Comparison of ENCODE assay signal across 8 mouse cellular contexts in the genomic region with DNA sequence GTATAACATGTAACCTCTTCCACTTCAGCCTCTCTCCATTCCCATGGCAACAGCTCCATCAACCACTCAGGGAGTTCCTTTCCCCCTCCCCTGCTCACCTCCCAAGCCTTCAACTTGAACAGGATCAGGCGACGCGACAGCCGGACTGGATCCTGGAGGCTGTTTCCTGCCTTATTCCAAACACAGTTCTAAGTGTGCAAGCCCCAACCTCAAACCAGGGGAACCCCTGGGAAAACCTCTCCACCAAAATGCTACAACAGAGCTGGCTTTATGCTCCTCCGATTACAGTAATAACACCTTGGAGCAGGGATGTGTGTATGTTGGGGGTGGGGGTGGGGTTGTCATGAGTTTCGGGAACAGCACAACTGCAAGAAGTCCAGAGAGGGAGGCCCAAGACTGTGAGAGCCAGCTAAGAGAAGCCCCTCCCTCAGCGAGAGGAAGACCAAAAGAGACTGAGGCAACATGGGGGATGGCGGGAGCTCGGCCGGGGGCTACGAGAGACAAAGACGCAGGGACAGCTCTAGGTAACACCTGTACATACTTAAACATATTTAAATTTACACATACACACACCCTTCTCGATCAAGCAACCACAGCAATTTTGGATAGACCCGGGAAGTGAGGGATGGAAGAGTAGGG. TPM values are rescaled to one million over a fixed set of nuclear protein-coding genes. Genes with fewer than 3 reads are reported as not detected.
DNase-seq lines count a peak whose midpoint lies in the region; ATAC-seq and TF ChIP-seq lines count a peak whose summit lies in the region.

No protein-coding gene starts in this region.

- no peak for TF ChIP-seq CTCF in lung, embryonic 14.5 days (IDR thresholded peaks at IDR 0.05; ENCODE audit: low read depth)

- H3K4me1 ChIP-seq in lung, embryonic 14.5 days (ENCODE audit: insufficient read depth), result peaks cover 31% of the 10 kb centered on the region
- H3K4me1 ChIP-seq in forebrain, embryonic 11.5 days (replicated peaks; ENCODE audit: control insufficient read depth, insufficient read depth, low read length), result peaks cover 38% of the 10 kb centered on the region
- H3K4me1 ChIP-seq in limb, embryonic 15.5 days, result peaks cover 65% of the 10 kb centered on the region
- H3K4me1 ChIP-seq in stomach, embryonic 15.5 days, result peaks cover 53% of the 10 kb centered on the region

- DNase-seq in lung, embryonic 14.5 days, result peak; percentile 62
- no peak for DNase-seq in lung, postnatal 36 days
- no peak for DNase-seq in forebrain, embryonic 11.5 days (ENCODE audit: low spot score)
- DNase-seq in yolk sac, embryonic 10.5 days (ENCODE audit: low spot score), result no peak
- DNase-seq in testis, postnatal 14 days (ENCODE audit: low spot score), result no peak
- no peak for DNase-seq in ovary, postnatal 14 days (ENCODE audit: low spot score)

- WGBS in lung, embryonic 14.5 days, result 2% methylated on average over 14 of the region's 14 CpGs
- 2% methylated on average over 14 of the region's 14 CpGs for WGBS in forebrain, embryonic 11.5 days
- WGBS in limb, embryonic 15.5 days, result under 1% methylated on average over 14 of the region's 14 CpGs
- WGBS in stomach, embryonic 15.5 days, result 3% methylated on average over 14 of the region's 14 CpGs

- no peak for ATAC-seq in lung, embryonic 14.5 days (ENCODE audit: insufficient read depth)
- ATAC-seq in forebrain, embryonic 11.5 days (replicated peaks; ENCODE audit: low FRiP score), result no peak
- no peak for ATAC-seq in limb, embryonic 15.5 days (ENCODE audit: insufficient number of reproducible peaks, low FRiP score, low TSS enrichment, low read depth)
- ATAC-seq in stomach, embryonic 15.5 days (ENCODE audit: insufficient read depth, low FRiP score, low read depth), result no peak

- H3K9ac ChIP-seq in lung, embryonic 14.5 days, result peak overlapping the region; percentile 95
- peak overlapping the region; percentile 92 for H3K9ac ChIP-seq in forebrain, embryonic 11.5 days (ENCODE audit: low read length)
- peak overlapping the region; percentile 93 for H3K9ac ChIP-seq in limb, embryonic 15.5 days
- H3K9ac ChIP-seq in stomach, embryonic 15.5 days, result peak overlapping the region; percentile 82; the same call in 1 of the 2 replicates

- peak overlapping the region; percentile 99 for H3K27ac ChIP-seq in lung, embryonic 14.5 days (ENCODE audit: low read depth)
- H3K27ac ChIP-seq in forebrain, embryonic 11.5 days (ENCODE audit: low read depth, low read length), result peak overlapping the region; percentile 98
- H3K27ac ChIP-seq in limb, embryonic 15.5 days, result peak overlapping the region; percentile 98
- peak overlapping the region; percentile 99 for H3K27ac ChIP-seq in stomach, embryonic 15.5 days

- H3K27me3 ChIP-seq in lung, embryonic 14.5 days (ENCODE audit: insufficient read depth, low read length), result no peaks in the 10 kb centered on the region
- H3K27me3 ChIP-seq in forebrain, embryonic 11.5 days (ENCODE audit: control insufficient read depth, insufficient read depth, low read length), result no peaks in the 10 kb centered on the region
- no peaks in the 10 kb centered on the region for H3K27me3 ChIP-seq in limb, embryonic 15.5 days
- no peaks in the 10 kb centered on the region for H3K27me3 ChIP-seq in stomach, embryonic 15.5 days (replicated peaks)

- peak overlapping the region; percentile 93 for H3K4me3 ChIP-seq in lung, embryonic 14.5 days (ENCODE audit: low read depth, low read length)
- H3K4me3 ChIP-seq in forebrain, embryonic 11.5 days (ENCODE audit: low read depth, low read length), result peak overlapping the region; percentile 76
- peak overlapping the region; percentile 90 for H3K4me3 ChIP-seq in limb, embryonic 15.5 days
- H3K4me3 ChIP-seq in stomach, embryonic 15.5 days (replicated peaks), result peak overlapping the region; percentile 89

- peaks cover 11% of the 10 kb centered on the region; the same call in 1 of the 2 replicates for H3K36me3 ChIP-seq in lung, embryonic 14.5 days (ENCODE audit: insufficient read depth)
- H3K36me3 ChIP-seq in forebrain, embryonic 11.5 days (ENCODE audit: control insufficient read depth, insufficient read depth, low read length), result no peaks in the 10 kb centered on the region
- peaks cover 4% of the 10 kb centered on the region; the same call in 1 of the 2 replicates for H3K36me3 ChIP-seq in limb, embryonic 15.5 days
- no peaks in the 10 kb centered on the region for H3K36me3 ChIP-seq in stomach, embryonic 15.5 days

- no peaks in the 10 kb centered on the region for H3K9me3 ChIP-seq in lung, embryonic 14.5 days (ENCODE audit: low read depth, low read length)
- H3K9me3 ChIP-seq in forebrain, embryonic 11.5 days (ENCODE audit: control insufficient read depth, low read length), result no peaks in the 10 kb centered on the region
- no peaks in the 10 kb centered on the region for H3K9me3 ChIP-seq in limb, embryonic 15.5 days
- no peaks in the 10 kb centered on the region for H3K9me3 ChIP-seq in stomach, embryonic 15.5 days

- peak overlapping the region; percentile 84 for H3K4me2 ChIP-seq in lung, embryonic 14.5 days
- peak overlapping the region; percentile 86 for H3K4me2 ChIP-seq in forebrain, embryonic 11.5 days (ENCODE audit: low read depth, low read length, severe bottlenecking)
- peak overlapping the region; percentile 83 for H3K4me2 ChIP-seq in limb, embryonic 15.5 days
- peak overlapping the region; percentile 92 for H3K4me2 ChIP-seq in stomach, embryonic 15.5 days

RNA-seq across cellular contexts. Expression of a gene that starts 2.3 kb away (rescaled TPM):
- polyA plus RNA-seq in lung, embryonic 14.5 days (2014; fragmentation: Nextera tagmentation; extraction: Ambion mirVana), result 16.0 and 19.7 TPM in 2 replicates
- 24.2 and 25.9 TPM in 2 replicates for polyA plus RNA-seq in forebrain, embryonic 11.5 days (2014; fragmentation: Nextera tagmentation; extraction: Ambion mirVana)
- polyA plus RNA-seq in limb, embryonic 15.5 days (2015; fragmentation: Nextera tagmentation; extraction: Ambion mirVana), result 13.1 and 14.7 TPM in 2 replicates
- polyA plus RNA-seq in stomach, embryonic 15.5 days (2015; fragmentation: Nextera tagmentation; extraction: Ambion mirVana), result 12.1 and 13.6 TPM in 2 replicates

RNA-seq across cellular contexts. Expression of a gene that starts 5.2 kb away (rescaled TPM):
- polyA plus RNA-seq in lung, embryonic 14.5 days (2014; fragmentation: Nextera tagmentation; extraction: Ambion mirVana), result 496 and 514 TPM in 2 replicates
- polyA plus RNA-seq in forebrain, embryonic 11.5 days (2014; fragmentation: Nextera tagmentation; extraction: Ambion mirVana), result 463 and 510 TPM in 2 replicates
- polyA plus RNA-seq in limb, embryonic 15.5 days (2015; fragmentation: Nextera tagmentation; extraction: Ambion mirVana), result 413 and 414 TPM in 2 replicates
- 396 and 424 TPM in 2 replicates for polyA plus RNA-seq in stomach, embryonic 15.5 days (2015; fragmentation: Nextera tagmentation; extraction: Ambion mirVana)

RNA-seq across cellular contexts. Expression of a gene that starts 12.4 kb away (rescaled TPM):
- polyA plus RNA-seq in lung, embryonic 14.5 days (2014; fragmentation: Nextera tagmentation; extraction: Ambion mirVana), result 27.1 and 35.3 TPM in 2 replicates
- 13.5 and 14.0 TPM in 2 replicates for polyA plus RNA-seq in forebrain, embryonic 11.5 days (2014; fragmentation: Nextera tagmentation; extraction: Ambion mirVana)
- polyA plus RNA-seq in limb, embryonic 15.5 days (2015; fragmentation: Nextera tagmentation; extraction: Ambion mirVana), result 13.5 and 18.6 TPM in 2 replicates
- polyA plus RNA-seq in stomach, embryonic 15.5 days (2015; fragmentation: Nextera tagmentation; extraction: Ambion mirVana), result 37.2 and 40.7 TPM in 2 replicates

RNA-seq across cellular contexts. Expression of a gene that starts 34.8 kb away (rescaled TPM):
- 5.2 TPM in 2 replicates for polyA plus RNA-seq in lung, embryonic 14.5 days (2014; fragmentation: Nextera tagmentation; extraction: Ambion mirVana)
- polyA plus RNA-seq in forebrain, embryonic 11.5 days (2014; fragmentation: Nextera tagmentation; extraction: Ambion mirVana), result 3.4 and 4.9 TPM in 2 replicates
- polyA plus RNA-seq in limb, embryonic 15.5 days (2015; fragmentation: Nextera tagmentation; extraction: Ambion mirVana), result 2.4 and 2.6 TPM in 2 replicates
- polyA plus RNA-seq in stomach, embryonic 15.5 days (2015; fragmentation: Nextera tagmentation; extraction: Ambion mirVana), result 2.2 TPM in 2 replicates

RNA-seq across cellular contexts. Expression of a gene that starts 46.5 kb away (rescaled TPM):
- polyA plus RNA-seq in lung, embryonic 14.5 days (2014; fragmentation: Nextera tagmentation; extraction: Ambion mirVana), result 1.3 and 2.3 TPM in 2 replicates
- polyA plus RNA-seq in forebrain, embryonic 11.5 days (2014; fragmentation: Nextera tagmentation; extraction: Ambion mirVana), result 1.8 and 1.9 TPM in 2 replicates
- 1.7 and 2.2 TPM in 2 replicates for polyA plus RNA-seq in limb, embryonic 15.5 days (2015; fragmentation: Nextera tagmentation; extraction: Ambion mirVana)
- polyA plus RNA-seq in stomach, embryonic 15.5 days (2015; fragmentation: Nextera tagmentation; extraction: Ambion mirVana), result 1.4 and 1.5 TPM in 2 replicates
